Mouse (Mus musculus) kidney, embryonic 14.5 days (tissue): ENCODE data around the gene Pigk. TPM values are rescaled to one million over a fixed set of nuclear protein-coding genes. Genes with fewer than 3 reads are reported as not detected.
A peak's percentile ranks its signal among the peaks of the same experiment; 100 is the strongest.
"Not testable (repeated sequence)": the region's sequence is repeated elsewhere in the genome, so short reads cannot be mapped to it uniquely, and the experiment has no call there.

Experiments used
- ATAC-seq: fragments of 200-750 bp; cut with Nextera tagmentation; 2 replicates; pipeline ENCODE4 v1.8.0; 2017; ENCODE audit warnings: moderate number of reproducible peaks, mild to moderate bottlenecking, moderate TSS enrichment, moderate library complexity; ENCODE audit not compliant: low FRiP score, low TSS enrichment
- H3K27ac ChIP-seq: fragments of 300-500 bp; sonication (generic); 2 replicates; pipeline ENCODE4 v1.5.1; 2014; ENCODE audit warnings: low read depth, mild to moderate bottlenecking, low read length, moderate library complexity, mixed read lengths
- H3K27me3 ChIP-seq: fragments of 300-500 bp; sonication (generic); 2 replicates; pipeline ENCODE4 v1.6.1; 2014; ENCODE audit warnings: mild to moderate bottlenecking, low read length; ENCODE audit not compliant: control insufficient read depth, insufficient read depth
- H3K36me3 ChIP-seq: fragments of 300-500 bp; sonication (generic); 2 replicates; pipeline ENCODE4 v1.6.1; 2014; ENCODE audit warnings: low read length, mixed read lengths; ENCODE audit not compliant: control insufficient read depth, insufficient read depth
- H3K4me1 ChIP-seq: fragments of 300-500 bp; sonication (generic); 2 replicates; pipeline ENCODE4 v1.6.1; 2014; ENCODE audit warnings: low read length, mixed read lengths; ENCODE audit not compliant: control insufficient read depth, insufficient read depth
- H3K4me2 ChIP-seq: fragments of 300-500 bp; sonication (generic); replicated peaks from 2 replicates; pipeline ENCODE4 v1.6.1; 2014; ENCODE audit warnings: low read depth, mild to moderate bottlenecking, low read length
- H3K4me3 ChIP-seq: fragments of 300-500 bp; sonication (generic); 2 replicates; pipeline ENCODE4 v1.5.1; 2014; ENCODE audit warnings: mild to moderate bottlenecking, low read length
- H3K9ac ChIP-seq: fragments of 300-500 bp; sonication (generic); 2 replicates; pipeline ENCODE4 v1.6.1; 2014; ENCODE audit warnings: low read depth, mild to moderate bottlenecking, low read length, moderate library complexity
- H3K9me3 ChIP-seq: fragments of 300-500 bp; sonication (generic); 2 replicates; pipeline ENCODE4 v1.6.1; 2016; ENCODE audit warnings: low read length; ENCODE audit not compliant: control insufficient read depth
- WGBS: fragments of 180-500 bp; shearing (Covaris S2); extraction: QIAGEN DNeasy Blood & Tissue Kit; methylation state at CpG from one replicate; pipeline ENCODE4 v1.1.7; 2014; 5-methylcytosine and 5-hydroxymethylcytosine counted together
- polyA plus RNA-seq: library from polyadenylated mRNA; unstranded; fragments of >200 nt; fragmentation: Nextera tagmentation; extraction: Ambion mirVana; gene quantifications from 2 replicates; pipeline ENCODE4 v1.2.1, GENCODE M21; 2014

The Pigk gene
- polyA plus RNA-seq, 1 experiment from 2014 or later, result 48.9 TPM

DNA sequence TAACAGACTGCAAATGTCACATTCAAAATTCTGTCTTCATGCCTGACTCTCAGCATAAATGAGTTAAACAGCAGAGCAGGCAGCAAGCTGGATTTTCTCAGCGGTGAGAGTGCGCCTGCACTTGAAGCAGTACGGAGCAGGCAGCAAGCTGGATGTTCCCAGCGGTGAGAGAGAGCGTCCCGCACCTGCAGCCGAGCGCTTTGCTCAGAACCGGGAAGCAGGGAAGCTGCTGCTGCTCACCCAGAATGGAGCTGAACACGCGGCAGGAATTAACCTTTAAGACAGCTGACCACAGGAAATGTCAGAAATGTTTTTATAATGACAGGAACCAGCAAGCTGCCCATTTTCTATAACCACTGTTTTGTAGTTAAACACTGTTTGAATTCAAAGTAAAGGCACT is 53.6 kb downstream of the Pigk start:
- Histone ChIP-seq H3K4me1 (no peaks in the 10 kb centered on the region), H3K27me3 (no peaks in the 10 kb centered on the region), H3K4me3 (no peak overlapping the region), H3K4me2 (no peak overlapping the region), H3K36me3 (peaks cover 3% of the 10 kb centered on the region; the same call in 1 of the 2 replicates), H3K9ac (no peak overlapping the region), H3K9me3 (no peaks in the 10 kb centered on the region), H3K27ac (no peak overlapping the region)
- 79% methylated on average over 11 of the region's 11 CpGs for WGBS
- ATAC-seq, result no peak

DNA sequence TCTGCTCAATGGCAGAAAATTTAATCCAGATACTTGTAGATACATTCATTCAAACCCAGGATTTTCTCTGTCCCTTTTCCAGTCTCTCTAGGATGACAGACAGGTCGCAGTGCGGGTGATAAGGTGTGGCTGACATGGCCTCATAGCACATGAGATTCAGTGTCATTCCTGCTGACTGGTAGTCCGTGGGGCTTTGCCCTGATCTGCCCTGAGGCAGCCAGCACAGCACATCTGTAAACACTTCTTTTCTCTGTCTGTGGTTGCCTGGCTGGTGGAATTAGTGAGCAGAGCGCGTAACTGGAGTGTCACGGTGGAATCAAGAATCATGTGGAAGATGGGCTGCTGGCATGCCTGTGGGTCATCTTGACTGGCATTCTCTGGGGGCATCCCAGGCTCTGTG is 56.2 kb downstream of the Pigk start:
- H3K4me1 ChIP-seq, result no peaks in the 10 kb centered on the region
- no peak overlapping the region for H3K4me2 ChIP-seq
- 86% methylated on average over 6 of the region's 6 CpGs for WGBS
- H3K9me3 ChIP-seq, result no peaks in the 10 kb centered on the region
- H3K9ac ChIP-seq, result no peak overlapping the region
- H3K4me3 ChIP-seq, result no peak overlapping the region
- no peaks in the 10 kb centered on the region for H3K27me3 ChIP-seq
- ATAC-seq, result no peak
- peaks cover 3% of the 10 kb centered on the region; the same call in 1 of the 2 replicates for H3K36me3 ChIP-seq
- no peak overlapping the region for H3K27ac ChIP-seq

DNA sequence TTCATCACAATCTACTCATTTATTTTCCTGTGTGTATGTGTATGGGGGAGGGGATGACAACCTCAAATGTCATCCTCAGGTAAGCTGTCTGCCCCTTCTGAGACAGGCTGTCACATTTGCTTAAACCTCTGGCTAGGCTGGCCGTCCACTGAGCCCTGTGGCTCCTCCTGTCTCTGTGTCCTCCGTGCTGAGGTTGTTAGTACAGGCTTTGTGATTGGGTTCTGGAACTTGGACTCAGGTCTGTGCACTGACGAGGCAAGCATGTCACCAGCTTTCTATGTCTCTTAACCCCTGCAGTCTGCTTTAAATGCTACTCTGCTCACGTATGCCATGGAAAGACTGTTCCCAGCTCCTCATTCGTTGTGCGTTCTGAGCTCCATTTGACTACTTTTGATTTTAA is 62.5 kb downstream of the Pigk start:
- no peaks in the 10 kb centered on the region; the same call in 1 of the 2 replicates for H3K36me3 ChIP-seq
- no peak overlapping the region for H3K9ac ChIP-seq
- no peaks in the 10 kb centered on the region for H3K4me1 ChIP-seq
- no peak overlapping the region for H3K4me3 ChIP-seq
- ATAC-seq, result no peak
- 88% methylated on average over 6 of the region's 6 CpGs for WGBS
- H3K27me3 ChIP-seq, result no peaks in the 10 kb centered on the region
- no peaks in the 10 kb centered on the region for H3K9me3 ChIP-seq
- H3K4me2 ChIP-seq, result no peak overlapping the region
- H3K27ac ChIP-seq, result no peak overlapping the region

DNA sequence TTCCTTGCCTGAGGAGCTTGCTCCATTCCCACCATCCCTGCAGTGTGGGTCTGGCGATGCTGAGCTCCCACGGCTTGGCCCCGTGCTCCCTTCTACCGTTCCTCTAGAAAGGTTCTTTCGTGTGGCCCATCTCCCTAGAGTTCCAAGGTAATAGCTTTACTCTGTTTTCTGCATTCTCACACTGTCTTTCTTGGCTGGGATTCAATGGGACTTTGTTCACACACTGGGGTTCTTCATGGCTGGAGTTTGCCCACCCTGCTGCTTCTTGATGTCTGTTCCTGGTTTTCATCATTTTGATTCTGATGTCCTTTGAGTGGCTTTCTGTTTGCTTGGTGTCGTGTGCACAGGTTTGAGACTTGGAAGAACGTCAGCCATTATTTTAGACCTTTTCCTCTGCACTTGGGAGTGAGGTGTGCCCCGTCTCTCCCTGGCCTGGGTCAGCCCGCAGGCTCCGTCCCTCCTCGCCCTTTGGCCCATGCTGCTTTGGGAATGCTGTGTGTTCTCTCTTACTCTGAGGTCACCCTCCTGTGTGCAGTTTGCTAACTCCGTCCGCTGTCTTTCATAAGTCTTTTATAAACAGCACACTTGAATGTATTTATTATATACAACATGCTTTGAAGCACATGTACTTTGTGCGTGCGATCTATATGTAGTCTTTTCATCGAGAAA is 63.1 kb downstream of the Pigk start:
- Histone ChIP-seq H3K4me2 (no peak overlapping the region), H3K27ac (no peak overlapping the region), H3K27me3 (no peaks in the 10 kb centered on the region), H3K9ac (no peak overlapping the region), H3K9me3 (no peaks in the 10 kb centered on the region), H3K4me1 (no peaks in the 10 kb centered on the region), H3K36me3 (no peaks in the 10 kb centered on the region; the same call in 1 of the 2 replicates), H3K4me3 (no peak overlapping the region)
- WGBS, result 77% methylated on average over 16 of the region's 16 CpGs
- ATAC-seq, result no peak

DNA sequence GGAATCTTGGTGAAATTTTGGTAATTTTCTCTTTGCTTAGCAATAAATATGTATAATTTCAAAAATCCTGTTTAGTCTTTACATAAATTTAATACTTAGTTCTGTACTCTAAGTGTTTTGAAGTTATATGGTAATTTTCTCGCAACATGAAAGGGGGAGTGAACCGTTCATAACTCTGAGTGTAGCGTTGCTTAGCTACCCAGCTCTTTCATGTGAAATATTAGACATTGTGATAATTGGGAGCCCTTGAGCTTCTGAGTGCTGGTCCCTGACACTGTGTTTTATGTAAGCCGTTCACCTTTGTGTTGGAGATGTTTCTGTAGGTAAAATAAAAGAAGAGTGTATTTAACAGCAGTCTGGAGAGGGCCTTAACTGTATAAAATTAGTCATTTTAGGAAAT is 65.9 kb downstream of the Pigk start:
- 65% methylated on average over 4 of the region's 4 CpGs for WGBS
- Histone ChIP-seq H3K4me2 (no peak overlapping the region), H3K36me3 (no peaks in the 10 kb centered on the region; the same call in 1 of the 2 replicates), H3K27ac (no peak overlapping the region), H3K9me3 (no peaks in the 10 kb centered on the region), H3K4me3 (no peak overlapping the region), H3K4me1 (no peaks in the 10 kb centered on the region), H3K9ac (no peak overlapping the region), H3K27me3 (no peaks in the 10 kb centered on the region)
- ATAC-seq, result no peak

DNA sequence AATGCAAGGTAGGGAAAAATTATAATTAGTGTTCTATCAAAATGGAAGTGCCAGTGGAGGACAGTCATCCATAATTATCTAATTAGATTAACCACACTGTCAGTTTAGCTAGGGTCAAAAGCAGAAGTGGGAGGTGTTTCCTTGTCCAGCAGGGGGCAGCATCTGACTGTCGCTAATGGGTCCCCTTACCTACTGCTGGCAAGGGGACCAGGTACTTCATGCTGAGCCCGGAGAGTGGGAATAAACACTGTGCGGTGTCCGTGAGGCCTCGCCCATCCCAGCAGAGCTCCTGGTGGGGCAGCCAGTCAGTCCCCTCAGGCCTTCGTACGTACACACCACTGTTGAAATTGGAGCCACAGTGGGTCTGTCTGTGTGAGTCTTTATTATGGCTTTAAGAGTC is 69.9 kb downstream of the Pigk start:
- ATAC-seq, result peak; percentile 82
- WGBS, result 11% methylated on average over 7 of the region's 7 CpGs
- no peak overlapping the region for H3K4me2 ChIP-seq

DNA sequence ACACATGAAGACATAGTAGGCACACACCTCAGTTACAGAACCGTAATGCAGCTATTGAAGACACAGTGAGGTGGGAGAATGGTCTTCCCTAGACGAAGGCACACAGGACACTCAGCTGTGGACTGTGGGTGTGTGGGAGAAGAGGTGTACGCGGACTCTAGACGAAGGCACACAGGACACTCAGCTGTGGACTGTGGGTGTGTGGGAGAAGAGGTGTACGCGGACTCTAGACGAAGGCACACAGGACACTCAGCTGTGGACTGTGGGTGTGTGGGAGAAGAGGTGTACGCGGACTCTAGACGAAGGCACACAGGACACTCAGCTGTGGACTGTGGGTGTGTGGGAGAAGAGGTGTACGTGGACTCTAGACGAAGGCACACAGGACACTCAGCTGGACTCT is 70.5 kb downstream of the Pigk start:
- not testable (repeated sequence) for H3K4me1 ChIP-seq, H3K27me3 ChIP-seq, H3K9ac ChIP-seq, H3K9me3 ChIP-seq, H3K4me3 ChIP-seq, H3K4me2 ChIP-seq, H3K36me3 ChIP-seq, H3K27ac ChIP-seq
- ATAC-seq, result 0 out of 2 replicates have a peak, but pooled peaks have one; percentile 25
- WGBS, result 79% methylated on average over 6 of the region's 13 CpGs

More for the DNA sequence above, 69.9 kb downstream of the Pigk start:
- Histone ChIP-seq H3K9ac (no peak overlapping the region), H3K36me3 (0 out of 2 replicates have a peak, but pooled peaks cover 4% of the 10 kb centered on the region), H3K27me3 (no peaks in the 10 kb centered on the region), H3K9me3 (no peaks in the 10 kb centered on the region), H3K4me3 (no peak overlapping the region), H3K27ac (no peak overlapping the region), H3K4me1 (no peaks in the 10 kb centered on the region)

DNA sequence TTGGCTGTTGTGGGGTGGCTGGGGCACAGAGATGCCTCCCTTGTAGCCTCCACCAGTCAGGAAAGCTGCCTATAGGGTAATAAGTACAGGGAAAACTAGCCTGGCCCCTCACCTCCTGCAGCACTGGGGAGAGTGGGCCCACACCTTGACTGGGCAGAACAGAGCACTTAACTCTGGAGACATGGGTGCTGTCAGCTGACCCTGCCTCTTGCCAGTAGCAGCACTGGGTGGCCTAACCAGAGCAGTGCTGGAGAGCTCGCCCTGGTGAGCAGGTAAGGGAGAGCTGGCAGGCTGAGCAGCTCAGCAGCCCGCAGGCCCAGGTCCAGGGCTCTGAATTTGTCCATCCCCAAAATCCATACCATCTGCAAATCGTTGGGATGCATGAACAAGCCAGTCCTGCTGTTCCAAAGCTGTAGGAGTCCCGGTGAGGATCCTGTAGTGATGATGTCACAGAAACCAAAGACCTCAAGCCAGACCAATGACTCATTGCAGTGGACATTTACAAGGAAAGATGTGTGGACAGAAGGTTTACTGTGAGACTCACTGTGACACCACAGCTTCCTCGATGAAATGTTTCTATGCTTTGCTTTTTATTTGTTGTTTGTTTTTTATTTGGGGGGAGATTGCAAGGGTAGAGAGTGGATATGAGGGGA is 74.5 kb downstream of the Pigk start:
- ATAC-seq, H3K27me3 ChIP-seq, H3K4me2 ChIP-seq, H3K36me3 ChIP-seq, H3K27ac ChIP-seq, H3K4me3 ChIP-seq, H3K4me1 ChIP-seq, H3K9ac ChIP-seq, H3K9me3 ChIP-seq: not testable (repeated sequence)
- 90% methylated on average over 5 of the region's 5 CpGs for WGBS

DNA sequence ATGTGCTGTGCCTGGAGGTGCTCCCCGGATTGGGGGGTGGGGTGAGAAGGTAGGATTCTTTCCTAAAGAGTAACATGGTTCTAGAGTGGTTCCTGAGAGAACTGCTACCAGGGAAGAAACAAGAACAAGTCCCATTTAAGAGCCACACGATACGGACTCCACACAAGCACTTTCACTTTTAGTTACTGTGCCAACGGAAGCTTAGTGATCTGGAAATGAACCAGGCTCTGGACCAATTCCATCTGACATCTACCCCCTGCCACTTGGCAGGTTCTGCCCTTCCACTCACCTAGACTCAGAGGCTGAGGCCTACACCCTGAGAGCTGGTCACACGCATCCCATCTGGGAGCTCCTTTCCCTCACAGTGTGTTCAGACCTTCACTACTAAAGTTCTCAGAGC is 78.7 kb downstream of the Pigk start:
- Histone ChIP-seq H3K9ac (no peak overlapping the region), H3K4me3 (no peak overlapping the region), H3K36me3 (0 out of 2 replicates have a peak, but pooled peaks cover 4% of the 10 kb centered on the region), H3K27me3 (no peaks in the 10 kb centered on the region), H3K4me2 (no peak overlapping the region), H3K9me3 (no peaks in the 10 kb centered on the region), H3K4me1 (no peaks in the 10 kb centered on the region), H3K27ac (no peak overlapping the region)
- WGBS, result 96% methylated on average over 5 of the region's 5 CpGs
- peak; percentile 39; the same call in 1 of the 2 replicates for ATAC-seq
